Mouse (Mus musculus): ENCODE measurements around the gene Dnah9.

DNA sequence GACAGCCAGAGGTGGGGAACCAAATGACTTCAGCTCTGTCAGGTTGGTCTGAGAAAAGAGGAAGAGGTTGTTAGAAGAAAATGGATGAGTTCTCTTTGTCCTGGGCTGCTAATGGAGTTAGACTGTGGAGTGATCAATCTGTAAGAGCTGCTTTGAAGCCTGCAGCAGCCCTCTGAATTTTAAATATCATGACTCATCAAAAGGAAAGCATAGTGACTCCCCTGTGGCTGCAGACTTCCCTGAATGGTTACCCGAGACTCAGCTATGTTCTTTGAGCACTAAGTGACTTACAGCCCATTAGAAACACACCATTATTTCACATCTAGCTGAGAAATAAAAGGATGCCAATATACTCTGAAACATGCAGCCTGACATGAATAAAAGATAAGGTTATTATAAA, 240.4 kb downstream of the Dnah9 start:
- no peak for TF ChIP-seq CTCF (IDR thresholded peaks at IDR 0.05; ENCODE audit: low read depth, low read length)
- no peak for TF ChIP-seq GATA1 (IDR thresholded peaks at IDR 0.05; ENCODE audit: borderline replicate concordance, low read length)

Measured in G1E (cell line).